Mouse (Mus musculus) ES-E14 (cell line): ENCODE data around the gene Kalrn. TPM values are rescaled to one million over a fixed set of nuclear protein-coding genes. Genes with fewer than 3 reads are reported as not detected.

Experiments
- DNase-seq: peaks from one replicate; pipeline ENCODE4 v3.0.0-alpha.2; 2013; ENCODE audit warnings: low read depth, low spot score
- H3K27ac ChIP-seq: 2 replicates; pipeline ENCODE4 v1.5.1; 2012; ENCODE audit warnings: low read depth, mild to moderate bottlenecking, low read length, moderate library complexity, mixed read lengths; ENCODE audit not compliant: poor library complexity, insufficient read depth, severe bottlenecking
- H3K36me3 ChIP-seq: 2 replicates; pipeline ENCODE4 v1.6.1; 2012; ENCODE audit warnings: mild to moderate bottlenecking, low read length, moderate library complexity, mixed read lengths; ENCODE audit not compliant: control insufficient read depth, poor library complexity, insufficient read depth, severe bottlenecking
- H3K4me1 ChIP-seq, 2 experiments: fragments of 150-350 bp in 1 of 2; sonication (generic) in 1 of 2; 2 replicates each; pipeline ENCODE4 v1.6.1; 2012; ENCODE audit warnings: low read length in 2 of 2, mild to moderate bottlenecking in 1 of 2, mixed read lengths in 1 of 2; ENCODE audit not compliant: control insufficient read depth in 2 of 2, insufficient read depth in 2 of 2, poor library complexity in 1 of 2
- H3K4me3 ChIP-seq, 2 experiments: fragments of 150-350 bp in 1 of 2; sonication (generic) in 1 of 2; 2 replicates each; pipeline ENCODE4 v1.5.1; 2012; ENCODE audit warnings: low read length in 2 of 2, low read depth in 1 of 2, mild to moderate bottlenecking in 1 of 2, mixed read lengths in 1 of 2; ENCODE audit not compliant: insufficient read depth in 1 of 2, poor library complexity in 1 of 2, severe bottlenecking in 1 of 2
- H3K9ac ChIP-seq: 2 replicates; pipeline ENCODE4 v1.6.1; 2012; ENCODE audit warnings: low read depth, mild to moderate bottlenecking, low read length, mixed read lengths; ENCODE audit not compliant: poor library complexity, insufficient read depth, severe bottlenecking
- H3K9me3 ChIP-seq: fragments of 150-350 bp; sonication (generic); 2 replicates; pipeline ENCODE4 v1.6.1; 2012; ENCODE audit warnings: low read depth, mild to moderate bottlenecking, low read length; ENCODE audit not compliant: control insufficient read depth, insufficient read depth
- CHD2 ChIP-seq: IDR thresholded peaks from 2 replicates; pipeline ENCODE4 v1.6.1; 2014; ENCODE audit warnings: mild to moderate bottlenecking, low read depth, low read length, inconsistent platforms
- HCFC1 ChIP-seq: IDR thresholded peaks from 2 replicates; pipeline ENCODE4 v1.6.1; 2012; ENCODE audit warnings: low read length, inconsistent platforms, borderline replicate concordance; ENCODE audit not compliant: insufficient read depth
- MAFK ChIP-seq: IDR thresholded peaks from 2 replicates; pipeline ENCODE4 v1.6.1; 2014; ENCODE audit warnings: mild to moderate bottlenecking, low read depth, low read length, inconsistent platforms; ENCODE audit not compliant: insufficient read depth
- ZC3H11A ChIP-seq: IDR thresholded peaks from 2 replicates; pipeline ENCODE4 v1.6.1; 2012; ENCODE audit warnings: low read depth, mild to moderate bottlenecking, inconsistent platforms, low read length, borderline replicate concordance
- ZNF384 ChIP-seq: IDR thresholded peaks from 2 replicates; pipeline ENCODE4 v1.6.1; 2012; ENCODE audit warnings: low read depth, low read length, inconsistent platforms
- in situ Hi-C, 2 experiments: fragments of 600-800 bp; cut with MboI; formaldehyde crosslinking; loops; one replicate each; pipeline ENCODE4 v1.15.1; 2025; ENCODE audit warnings: low sequenced_read_pairs in 2 of 2, inconsistent platforms in 1 of 2; ENCODE audit not compliant: unreplicated experiment in 2 of 2
- total RNA-seq: library from RNA; depleted of rRNA; stranded (reverse); fragments of 300-350 nt; gene quantifications from 2 replicates; pipeline ENCODE4 v1.2.3, GENCODE M21; 2012

Kalrn gene
- total RNA-seq, 1 experiment = 15.7 TPM

GRCm38 (mm10) chr16:34271476-34271875 is 301.9 kb downstream of the Kalrn start:
- no peak for DNase-seq
- Histone ChIP-seq H3K4me1 (no peaks in the 10 kb centered on the region), H3K27ac (no peak overlapping the region), H3K9ac (no peak overlapping the region), H3K4me3 (no peak overlapping the region), H3K36me3 (no peaks in the 10 kb centered on the region), H3K9me3 (no peaks in the 10 kb centered on the region)
- in situ Hi-C loops = no loop called here
- TF ChIP-seq CHD2 (no peak), MAFK (no peak), ZNF384 (no peak), HCFC1 (no peak), ZC3H11A (no peak)

- in situ Hi-C loops = no loop called here
- Histone ChIP-seq H3K36me3 (no peaks in the 10 kb centered on the region), H3K9ac (no peak overlapping the region), H3K27ac (no peak overlapping the region), H3K4me3 (no peak overlapping the region), H3K4me1 (no peaks in the 10 kb centered on the region), H3K9me3 (no peaks in the 10 kb centered on the region)
- no peak for DNase-seq
- TF ChIP-seq ZC3H11A = no peak
- no peak for TF ChIP-seq MAFK
- no peak for TF ChIP-seq ZNF384
- TF ChIP-seq HCFC1 = no peak
- TF ChIP-seq CHD2 = no peak
Measured at GRCm38 (mm10) chr16:34270681-34271080, 302.7 kb downstream of the Kalrn start.

- no peaks in the 10 kb centered on the region for H3K4me1 ChIP-seq
- H3K27ac ChIP-seq = no peak overlapping the region
- TF ChIP-seq MAFK (no peak), ZNF384 (no peak), CHD2 (no peak)
- H3K4me3 ChIP-seq = no peak overlapping the region
- no peak overlapping the region for H3K9ac ChIP-seq
- H3K9me3 ChIP-seq = no peaks in the 10 kb centered on the region
- in situ Hi-C loops = no loop called here
- no peaks in the 10 kb centered on the region for H3K36me3 ChIP-seq
- no peak for DNase-seq
Measured at GRCm38 (mm10) chr16:34269642-34270041, 303.7 kb downstream of the Kalrn start.

GRCm38 (mm10) chr16:34267751-34268150 is 305.6 kb downstream of the Kalrn start:
- Histone ChIP-seq H3K4me3 (no peak overlapping the region), H3K9me3 (no peaks in the 10 kb centered on the region), H3K4me1 (peaks cover 0 to 4% of the 10 kb centered on the region in 2 experiments; a peak in 1 of 4 replicates), H3K27ac (no peak overlapping the region), H3K36me3 (no peaks in the 10 kb centered on the region), H3K9ac (no peak overlapping the region)
- no peak for DNase-seq
- TF ChIP-seq HCFC1 (no peak), ZNF384 (no peak), CHD2 (no peak), ZC3H11A (no peak), MAFK (no peak)
- in situ Hi-C loops = no loop called here

GRCm38 (mm10) chr16:34264671-34265070 is 308.7 kb downstream of the Kalrn start:
- no peak for TF ChIP-seq MAFK
- no peak for TF ChIP-seq HCFC1
- TF ChIP-seq CHD2 = no peak
- TF ChIP-seq ZC3H11A = no peak
- no peak for TF ChIP-seq ZNF384
- Histone ChIP-seq H3K4me1 (peaks cover 0 to 6% of the 10 kb centered on the region in 2 experiments; a peak in 1 of 4 replicates), H3K9ac (no peak overlapping the region), H3K36me3 (no peaks in the 10 kb centered on the region), H3K4me3 (no peak overlapping the region), H3K27ac (no peak overlapping the region), H3K9me3 (no peaks in the 10 kb centered on the region)
- in situ Hi-C loops = no loop called here
- DNase-seq = no peak
